Mouse (Mus musculus) midbrain, embryonic 14.5 days (tissue): ENCODE measurements at regions not wholly inside any gene's neighbourhood (a gene's known extent, or its start where the extent isn't known, plus 50 kb on each side); places are given as distances from the start of the nearest gene placed in this dataset.

Experiments
- ATAC-seq: fragments of 200-750 bp; cut with Nextera tagmentation; 2 replicates; pipeline ENCODE4 v1.8.0; 2017; ENCODE audit warnings: moderate number of reproducible peaks, moderate library complexity; ENCODE audit not compliant: low FRiP score, low TSS enrichment
- DNase-seq: peaks from one replicate; pipeline ENCODE4 v3.0.0-alpha.2; 2015
- H3K27ac ChIP-seq: fragments of 300-500 bp; sonication (generic); replicated peaks from 2 replicates; pipeline ENCODE4 v1.5.1; 2014; ENCODE audit warnings: mild to moderate bottlenecking, low read depth, low read length, moderate library complexity
- H3K27me3 ChIP-seq: fragments of 300-500 bp; sonication (generic); 2 replicates; pipeline ENCODE4 v1.6.1; 2014; ENCODE audit warnings: low read length, control low read depth, mixed read lengths; ENCODE audit not compliant: control insufficient read depth, insufficient read depth
- H3K36me3 ChIP-seq: fragments of 300-500 bp; sonication (generic); 2 replicates; pipeline ENCODE4 v1.6.1; 2014; ENCODE audit warnings: low read length, control low read depth; ENCODE audit not compliant: control insufficient read depth, insufficient read depth
- H3K4me1 ChIP-seq: fragments of 300-500 bp; sonication (generic); 2 replicates; pipeline ENCODE4 v1.6.1; 2014; ENCODE audit warnings: mild to moderate bottlenecking, antibody characterized with exemption, low read length, control low read depth; ENCODE audit not compliant: control insufficient read depth, insufficient read depth
- H3K4me2 ChIP-seq: fragments of 300-500 bp; sonication (generic); 2 replicates; pipeline ENCODE4 v1.6.1; 2014; ENCODE audit warnings: mild to moderate bottlenecking, low read length, moderate library complexity
- H3K4me3 ChIP-seq: fragments of 300-500 bp; sonication (generic); replicated peaks from 2 replicates; pipeline ENCODE4 v1.5.1; 2014; ENCODE audit warnings: low read depth, low read length
- H3K9ac ChIP-seq: fragments of 300-500 bp; sonication (generic); replicated peaks from 2 replicates; pipeline ENCODE4 v1.6.1; 2014; ENCODE audit warnings: mild to moderate bottlenecking, low read length, moderate library complexity
- H3K9me3 ChIP-seq: fragments of 300-500 bp; sonication (generic); 2 replicates; pipeline ENCODE4 v1.6.1; 2016; ENCODE audit warnings: low read length, control low read depth, mixed read lengths; ENCODE audit not compliant: control insufficient read depth
- WGBS: fragments of 180-500 bp; shearing (Covaris S2); extraction: QIAGEN DNeasy Blood & Tissue Kit; methylation state at CpG from one replicate; pipeline ENCODE4 v1.1.7; 2014; 5-methylcytosine and 5-hydroxymethylcytosine counted together

DNA sequence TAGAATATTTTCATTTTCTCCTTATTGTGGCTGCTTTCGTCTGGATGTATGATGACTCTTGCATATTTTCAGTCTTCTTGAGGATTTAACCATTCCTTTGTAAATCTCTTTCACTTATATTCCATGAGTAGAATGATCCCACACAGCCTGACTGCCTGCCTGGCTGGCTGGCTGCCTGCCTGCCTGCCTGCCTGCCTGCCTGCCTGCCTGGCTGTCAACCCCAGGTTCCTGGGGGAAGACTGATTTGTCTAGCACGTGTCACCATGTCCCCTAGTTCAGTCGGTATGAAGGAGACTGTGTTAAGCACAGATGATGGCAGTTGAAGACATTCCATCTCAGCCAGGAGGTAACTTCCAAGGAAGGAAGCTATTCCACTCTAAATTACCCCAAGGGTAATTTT is 370.8 kb downstream of the Nkx6-1 start:
- H3K4me1 ChIP-seq, result no peaks in the 10 kb centered on the region
- H3K36me3 ChIP-seq, result no peaks in the 10 kb centered on the region
- no peaks in the 10 kb centered on the region for H3K27me3 ChIP-seq
- H3K27ac ChIP-seq, result no peak overlapping the region
- no peak overlapping the region for H3K4me3 ChIP-seq
- H3K9me3 ChIP-seq, result no peaks in the 10 kb centered on the region
- H3K9ac ChIP-seq, result no peak overlapping the region
- H3K4me2 ChIP-seq, result no peak overlapping the region
- no peak for DNase-seq
- 74% methylated on average over 3 of the region's 3 CpGs for WGBS
- ATAC-seq, result no peak

DNA sequence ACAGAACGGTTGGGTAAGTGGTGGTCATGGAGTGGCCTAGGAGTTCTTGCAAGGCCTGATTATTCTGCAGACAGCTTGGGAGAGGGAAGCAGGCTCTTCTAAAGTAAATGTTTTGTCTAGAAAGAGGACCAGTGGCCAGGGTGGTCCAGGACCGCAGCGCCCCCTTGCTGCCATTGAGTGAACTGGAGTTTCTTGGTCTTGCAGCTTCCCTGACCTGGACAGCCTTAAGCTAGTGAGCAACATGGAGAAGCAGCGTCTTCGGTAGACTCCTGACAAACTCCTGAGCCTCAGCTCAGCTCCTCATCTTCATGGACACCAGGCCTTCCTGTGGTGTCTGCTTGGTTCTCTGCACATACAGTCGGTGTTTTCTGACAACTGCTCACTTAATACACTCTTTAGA is 376.4 kb downstream of the Nkx6-1 start:
- 60% methylated on average over 6 of the region's 6 CpGs for WGBS
- H3K27me3 ChIP-seq, result no peaks in the 10 kb centered on the region
- DNase-seq, result peak; percentile 24

DNA sequence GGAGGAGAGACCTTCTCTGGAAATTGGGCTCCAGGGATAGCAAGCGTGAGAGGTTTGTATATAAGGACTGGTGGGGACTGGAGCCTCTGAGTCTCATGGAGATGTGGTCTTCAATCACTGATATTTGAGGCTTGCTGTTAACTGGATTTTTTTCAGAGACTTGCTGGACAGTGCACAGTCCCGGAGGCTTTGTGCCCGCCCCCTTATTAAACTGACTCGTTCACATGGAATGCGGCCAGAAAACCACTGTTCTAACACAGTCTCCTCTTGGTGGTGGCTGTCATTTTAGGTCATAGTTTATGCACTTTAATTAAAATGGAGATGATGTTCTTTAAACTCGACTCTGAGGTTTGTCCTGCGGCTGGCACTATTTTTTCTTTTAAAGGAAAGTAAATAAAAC is 378.9 kb downstream of the Nkx6-1 start:
- Histone ChIP-seq H3K9me3 (no peaks in the 10 kb centered on the region), H3K27ac (no peak overlapping the region), H3K36me3 (no peaks in the 10 kb centered on the region), H3K4me1 (no peaks in the 10 kb centered on the region), H3K4me3 (no peak overlapping the region), H3K9ac (no peak overlapping the region), H3K27me3 (no peaks in the 10 kb centered on the region), H3K4me2 (no peak overlapping the region)
- DNase-seq (peak; percentile 6), ATAC-seq (no peak)
- WGBS, result 72% methylated on average over 7 of the region's 7 CpGs

More for the DNA sequence above, 376.4 kb downstream of the Nkx6-1 start:
- no peak overlapping the region for H3K27ac ChIP-seq
- H3K9me3 ChIP-seq, result no peaks in the 10 kb centered on the region
- H3K36me3 ChIP-seq, result no peaks in the 10 kb centered on the region
- no peak overlapping the region for H3K4me2 ChIP-seq
- H3K9ac ChIP-seq, result no peak overlapping the region
- H3K4me3 ChIP-seq, result no peak overlapping the region
- ATAC-seq, result no peak
- H3K4me1 ChIP-seq, result no peaks in the 10 kb centered on the region

DNA sequence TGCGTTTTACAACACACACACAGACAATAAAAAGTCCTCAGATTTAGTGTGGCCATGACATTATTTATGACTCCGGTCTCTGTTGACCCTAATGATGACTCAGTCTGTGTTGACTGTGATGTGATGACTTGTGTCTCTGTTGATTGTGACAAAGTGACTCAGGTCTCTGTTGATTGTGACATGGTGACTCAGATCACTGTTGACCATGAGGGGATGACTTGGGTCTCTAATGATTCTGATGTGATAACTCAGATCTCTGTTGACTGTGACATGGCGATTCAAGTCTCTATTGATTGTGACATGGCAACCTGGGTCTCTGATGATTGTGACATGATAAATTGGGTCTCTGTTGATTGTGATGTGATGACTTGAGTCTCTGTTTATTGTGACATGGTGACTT is 405.0 kb downstream of the Gpat3 start:
- Histone ChIP-seq H3K9me3 (no peaks in the 10 kb centered on the region), H3K4me3 (no peak overlapping the region), H3K27me3 (no peaks in the 10 kb centered on the region), H3K9ac (no peak overlapping the region), H3K27ac (no peak overlapping the region), H3K4me2 (no peak overlapping the region), H3K36me3 (no peaks in the 10 kb centered on the region), H3K4me1 (no peaks in the 10 kb centered on the region)
- no peak for DNase-seq
- 93% methylated on average over 3 of the region's 3 CpGs for WGBS
- no peak for ATAC-seq

DNA sequence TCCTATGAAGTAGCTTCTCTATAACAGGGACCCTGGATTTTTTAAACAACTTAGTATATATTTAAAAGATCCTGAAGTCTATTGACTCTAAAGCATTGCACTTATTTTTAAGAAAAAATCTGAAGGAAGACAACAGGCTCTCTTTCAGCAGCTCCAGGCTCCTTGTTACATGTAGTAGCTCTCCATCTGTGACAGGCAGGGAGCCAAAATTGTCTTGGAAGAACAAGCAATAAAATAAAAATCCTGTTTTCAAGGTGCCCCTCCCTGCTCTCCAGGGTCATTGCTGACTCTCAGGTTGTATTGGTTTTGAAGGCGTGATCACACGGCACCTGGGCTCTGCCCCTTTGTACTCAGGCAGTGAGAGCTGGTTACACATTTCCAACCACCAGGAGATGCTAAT is 397.1 kb downstream of the Gpat3 start:
- WGBS, result 95% methylated on average over 2 of the region's 2 CpGs
- H3K27me3 ChIP-seq, result no peaks in the 10 kb centered on the region
- H3K4me3 ChIP-seq, result no peak overlapping the region
- no peak overlapping the region for H3K9ac ChIP-seq
- no peak overlapping the region for H3K27ac ChIP-seq
- no peaks in the 10 kb centered on the region for H3K4me1 ChIP-seq
- no peaks in the 10 kb centered on the region for H3K9me3 ChIP-seq
- ATAC-seq (no peak), DNase-seq (no peak)
- no peak overlapping the region for H3K4me2 ChIP-seq
- no peaks in the 10 kb centered on the region for H3K36me3 ChIP-seq

DNA sequence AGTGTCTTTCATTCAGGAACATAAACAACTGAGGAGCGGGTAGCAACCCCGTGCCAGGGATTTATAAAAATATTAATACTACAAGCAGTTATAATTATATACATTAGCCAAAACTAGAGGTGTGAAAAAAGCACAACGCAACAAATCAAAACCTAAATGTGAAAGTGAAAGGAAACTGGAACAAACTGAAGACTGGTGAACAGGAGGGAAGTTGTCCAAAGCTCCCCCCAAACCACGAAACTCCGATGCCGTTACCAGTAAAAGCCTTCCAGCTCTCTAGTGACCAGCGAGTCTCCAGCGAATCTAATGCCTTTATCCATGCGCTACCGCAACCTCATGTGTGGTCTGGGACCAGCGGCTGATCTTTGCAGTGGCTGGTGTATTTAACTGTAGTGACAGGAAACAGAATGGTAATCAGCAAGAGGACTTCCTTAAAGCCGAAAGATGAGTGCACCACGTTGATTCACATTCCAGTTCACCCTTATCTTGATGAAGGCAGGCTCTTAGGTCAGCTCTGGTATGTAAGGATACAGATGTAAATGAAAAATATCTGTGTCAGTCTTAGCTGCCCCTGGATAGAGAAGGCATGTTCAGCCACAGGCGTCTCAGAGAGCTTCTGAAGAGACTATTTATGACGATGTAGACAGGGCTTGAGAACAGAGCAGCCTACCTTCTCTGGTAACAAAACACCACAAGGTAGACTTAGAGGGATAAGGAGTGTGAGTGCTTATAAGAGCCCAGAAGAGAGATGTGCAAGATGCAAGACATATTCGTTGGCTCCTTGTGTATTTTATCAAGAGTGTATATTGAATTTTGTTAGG is 394.0 kb downstream of the Gpat3 start:
- 84% methylated on average over 16 of the region's 16 CpGs for WGBS
- Histone ChIP-seq H3K9ac (no peak overlapping the region), H3K4me2 (no peak overlapping the region), H3K4me1 (no peaks in the 10 kb centered on the region), H3K4me3 (no peak overlapping the region), H3K27me3 (no peaks in the 10 kb centered on the region), H3K27ac (no peak overlapping the region), H3K9me3 (no peaks in the 10 kb centered on the region), H3K36me3 (no peaks in the 10 kb centered on the region)
- DNase-seq (no peak), ATAC-seq (no peak)

DNA sequence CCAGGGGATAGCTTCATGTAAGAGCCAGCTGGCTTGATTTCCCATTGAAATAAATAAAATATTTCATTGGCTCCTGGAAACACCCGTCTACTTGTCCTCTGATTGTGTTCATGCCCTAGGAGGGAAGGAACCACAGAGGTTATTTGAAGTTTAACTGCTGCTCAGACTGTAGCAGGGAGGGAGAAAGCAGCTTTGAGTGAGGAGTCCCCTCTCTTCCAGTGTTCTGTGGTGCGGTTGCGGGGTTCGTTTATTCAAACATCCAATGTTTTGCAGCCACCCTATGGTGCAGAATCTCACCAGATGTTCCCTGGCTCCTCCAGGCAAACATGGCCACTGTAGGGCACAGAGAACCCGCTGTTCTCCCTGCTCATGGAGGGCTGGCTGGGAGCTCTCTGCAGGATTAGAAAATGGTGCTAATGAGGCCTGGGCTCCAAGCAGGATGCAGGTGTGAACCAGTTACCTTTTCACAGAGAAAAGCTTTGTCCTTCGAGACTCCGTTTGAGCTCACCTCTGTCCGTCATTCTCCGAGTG is 390.7 kb downstream of the Gpat3 start:
- 82% methylated on average over 9 of the region's 9 CpGs for WGBS
- H3K27me3 ChIP-seq, result no peaks in the 10 kb centered on the region
- DNase-seq (no peak), ATAC-seq (no peak)
- no peak overlapping the region for H3K4me2 ChIP-seq
- no peaks in the 10 kb centered on the region for H3K36me3 ChIP-seq
- H3K4me1 ChIP-seq, result no peaks in the 10 kb centered on the region
- no peak overlapping the region for H3K4me3 ChIP-seq
- no peaks in the 10 kb centered on the region for H3K9me3 ChIP-seq
- H3K27ac ChIP-seq, result no peak overlapping the region
- H3K9ac ChIP-seq, result no peak overlapping the region

DNA sequence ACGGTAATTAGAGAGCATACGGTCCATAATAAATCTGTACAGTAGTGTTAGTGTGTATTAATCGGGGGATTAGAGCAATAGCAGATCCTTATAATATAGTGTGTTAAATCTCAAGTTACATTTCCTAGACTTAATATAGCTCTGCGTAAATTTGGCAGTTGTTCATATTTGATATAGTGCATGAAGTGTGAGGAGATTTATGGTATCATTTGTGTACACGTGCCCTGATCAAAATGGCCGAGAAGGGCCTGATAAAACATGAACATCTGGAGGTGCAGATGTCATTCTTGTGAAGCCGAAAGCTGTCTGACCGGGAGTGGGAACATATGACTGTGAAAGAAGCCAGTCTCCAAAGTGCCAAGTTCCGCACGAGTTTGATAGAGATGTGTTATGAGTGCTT is 376.9 kb downstream of the Gpat3 start:
- Histone ChIP-seq H3K36me3 (no peaks in the 10 kb centered on the region), H3K9ac (no peak overlapping the region), H3K27me3 (no peaks in the 10 kb centered on the region), H3K4me3 (no peak overlapping the region), H3K4me1 (no peaks in the 10 kb centered on the region), H3K4me2 (no peak overlapping the region), H3K9me3 (no peaks in the 10 kb centered on the region), H3K27ac (no peak overlapping the region)
- DNase-seq (no peak), ATAC-seq (no peak)
- WGBS, result 91% methylated on average over 10 of the region's 10 CpGs

DNA sequence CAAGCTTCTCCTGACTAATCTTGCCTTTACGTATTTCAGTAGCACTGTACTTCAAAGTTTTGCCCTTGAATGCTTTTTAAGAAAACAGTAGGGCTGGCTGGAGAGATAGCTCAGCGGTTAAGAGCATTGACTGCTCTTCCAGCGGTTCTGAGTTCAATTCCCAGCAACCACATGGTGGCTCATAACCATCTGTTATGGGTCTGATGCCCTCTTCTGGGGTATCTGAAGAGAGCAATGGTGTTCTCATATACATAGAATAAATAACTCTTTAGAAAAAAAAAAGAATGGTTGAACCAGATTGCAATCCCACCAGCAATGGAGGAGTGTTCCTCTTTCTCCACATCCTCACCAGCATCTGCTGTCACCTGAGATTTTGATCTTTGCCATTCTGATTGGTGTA is 372.6 kb downstream of the Gpat3 start:
- no peak for ATAC-seq
- no peaks in the 10 kb centered on the region for H3K36me3 ChIP-seq
- no peak overlapping the region for H3K27ac ChIP-seq
- H3K9ac ChIP-seq, result no peak overlapping the region
- H3K4me3 ChIP-seq, result no peak overlapping the region
- H3K4me2 ChIP-seq, result no peak overlapping the region
- no peak for DNase-seq
- H3K4me1 ChIP-seq, result no peaks in the 10 kb centered on the region
- WGBS, result 88% methylated on average over 3 of the region's 3 CpGs
- H3K27me3 ChIP-seq, result no peaks in the 10 kb centered on the region
- no peaks in the 10 kb centered on the region for H3K9me3 ChIP-seq
